Mouse (Mus musculus): ENCODE measurements around the gene Slc25a24.

Slc25a24 gene

GRCm38 (mm10) chr3:109122641-109123530 lies at the start of gene Slc25a24:
TSS of gene Slc25a24 (plus strand) at chr3:109123149.
- DNase-seq (ENCODE audit: low read depth): peak; percentile 55

GRCm38 (mm10) chr3:109080169-109080568 lies 42.8 kb upstream of the Slc25a24 start, which contains the start of gene Slc25a54:
TSS of gene Slc25a54 (plus strand) at chr3:109080469.
- DNase-seq (ENCODE audit: low read depth): no peak

- DNase-seq (ENCODE audit: low read depth): no peak
Observed at GRCm38 (mm10) chr3:109084418-109084817, 38.5 kb upstream of the Slc25a24 start.

GRCm38 (mm10) chr3:109088460-109088859 lies 34.5 kb upstream of the Slc25a24 start:
- DNase-seq (ENCODE audit: low read depth): no peak

- no peak for DNase-seq (ENCODE audit: low read depth)
Observed at GRCm38 (mm10) chr3:109104702-109105101, 18.2 kb upstream of the Slc25a24 start.

GRCm38 (mm10) chr3:109117136-109117535 lies 5.8 kb upstream of the Slc25a24 start:
- DNase-seq (ENCODE audit: low read depth): no peak

- no peak for DNase-seq (ENCODE audit: low read depth)
Observed at GRCm38 (mm10) chr3:109119562-109119961, 3.4 kb upstream of the Slc25a24 start.

GRCm38 (mm10) chr3:109119973-109120372 lies 3.0 kb upstream of the Slc25a24 start:
- DNase-seq (ENCODE audit: low read depth): no peak

GRCm38 (mm10) chr3:109123531-109123981 lies 607 bp downstream of the Slc25a24 start:
- peak; percentile 26 for DNase-seq (ENCODE audit: low read depth)

GRCm38 (mm10) chr3:109124091-109124490 lies 1.1 kb downstream of the Slc25a24 start:
- peak; percentile 27 for DNase-seq (ENCODE audit: low read depth)

GRCm38 (mm10) chr3:109125531-109125930 lies 2.6 kb downstream of the Slc25a24 start:
- no peak for DNase-seq (ENCODE audit: low read depth)

- DNase-seq (ENCODE audit: low read depth): no peak
Observed at GRCm38 (mm10) chr3:109129768-109130167, 6.8 kb downstream of the Slc25a24 start.

GRCm38 (mm10) chr3:109132966-109133365 lies 10.0 kb downstream of the Slc25a24 start:
- DNase-seq (ENCODE audit: low read depth): no peak

GRCm38 (mm10) chr3:109134036-109134435 lies 11.1 kb downstream of the Slc25a24 start:
- no peak for DNase-seq (ENCODE audit: low read depth)

- DNase-seq (ENCODE audit: low read depth): no peak
Observed at GRCm38 (mm10) chr3:109135352-109135751, 12.4 kb downstream of the Slc25a24 start.

GRCm38 (mm10) chr3:109152561-109152960 lies 29.6 kb downstream of the Slc25a24 start:
- DNase-seq (ENCODE audit: low read depth): no peak

GRCm38 (mm10) chr3:109153410-109153809 lies 30.5 kb downstream of the Slc25a24 start:
- DNase-seq (ENCODE audit: low read depth): no peak

GRCm38 (mm10) chr3:109155926-109156669 lies 33.1 kb downstream of the Slc25a24 start:
- no peak for DNase-seq (ENCODE audit: low read depth)

GRCm38 (mm10) chr3:109157481-109157880 lies 34.5 kb downstream of the Slc25a24 start:
- DNase-seq (ENCODE audit: low read depth): no peak

- DNase-seq (ENCODE audit: low read depth): no peak
Observed at GRCm38 (mm10) chr3:109164088-109164487, 41.1 kb downstream of the Slc25a24 start.

- no peak for DNase-seq (ENCODE audit: low read depth)
Observed at GRCm38 (mm10) chr3:109164644-109165043, 41.7 kb downstream of the Slc25a24 start.

GRCm38 (mm10) chr3:109165214-109165829 lies 42.4 kb downstream of the Slc25a24 start:
- no peak for DNase-seq (ENCODE audit: low read depth)
